Mouse (Mus musculus): ENCODE measurements around the gene 4933411K16Rik.

GRCm38 (mm10) chr19:42050251-42050650 is 1.8 kb upstream of the 4933411K16Rik start:
- TF ChIP-seq CTCF (IDR thresholded peaks at IDR 0.05; ENCODE audit: low read depth, low read length) (no peak), POLR2A (IDR thresholded peaks at IDR 0.05; ENCODE audit: extremely low read depth, insufficient read depth, low read length) (no peak)

All from liver, adult 2 months (tissue).